ENCODE assay signal across 10 mouse cellular contexts in genomic region chr2:170468009-170468408, GRCm38 (mm10). TPM values are rescaled to one million over a fixed set of nuclear protein-coding genes. Genes with fewer than 3 reads are reported as not detected.
DNase-seq lines count a peak whose midpoint lies in the region; TF ChIP-seq lines count a peak whose summit lies in the region.
"Had no signal": no experiment of that assay in that cellular context is flagged by ENCODE, and none has a peak within 500 bp of the region (broad histone marks: within the 10 kb centered on the region; RNA-seq: fewer than 3 reads in every experiment).

No protein-coding gene starts in this region.

- H3K4me1 ChIP-seq in cerebellum, adult 2 months (ENCODE audit: control insufficient read depth, insufficient read depth, low read length), result no peaks in the 10 kb centered on the region

- TF ChIP-seq POLR2A in cerebellum, adult 2 months (IDR thresholded peaks at IDR 0.05; ENCODE audit: borderline replicate concordance, insufficient read depth, low read length), result no peak

- 0 out of 2 replicates have a peak, but pooled peaks have one; percentile 4 for TF ChIP-seq CTCF in cerebellum, adult 2 months (IDR thresholded peaks at IDR 0.05; ENCODE audit: borderline replicate concordance, insufficient read depth, low read depth, low read length)

- no peak overlapping the region for H3K4me3 ChIP-seq in cerebellum, adult 2 months (replicated peaks; ENCODE audit: insufficient read depth, low read depth, low read length)
- H3K4me3 ChIP-seq: heart, embryonic 12.5 days; neural tube, embryonic 13.5 days had no signal

- H3K27me3 ChIP-seq in cerebellum, adult 2 months (ENCODE audit: control insufficient read depth, insufficient read depth, low read length), result no peaks in the 10 kb centered on the region

- H3K27ac ChIP-seq in cerebellum, adult 2 months (ENCODE audit: insufficient read depth, low read length), result no peak overlapping the region
- H3K27ac ChIP-seq: neural tube, embryonic 13.5 days had no signal

- no peak for DNase-seq in cerebellum, adult 2 months
- DNase-seq in cerebellum, postnatal 36 days, result no peak
- DNase-seq in layer of hippocampus, postnatal 10 days (ENCODE audit: low spot score in 2 of 2), result peak; percentile 46 to 54
- no peak for DNase-seq in layer of hippocampus, adult 9-11 months
- DNase-seq in B cell, adult 2 months, result peak; percentile 25 to 31
- DNase-seq in kidney, postnatal 4 days, result peak; percentile 61 to 70
- no peak for DNase-seq in Muller cell, postnatal 12 days (ENCODE audit: inconsistent ontology term)
- no peak for DNase-seq in yolk sac, embryonic 10.5 days (ENCODE audit: low spot score)

RNA-seq across cellular contexts. Expression of gene Pfdn4, which starts 28.2 kb away (rescaled TPM):
- 31.8 and 32.3 TPM in 2 replicates for polyA plus RNA-seq in cerebellum, adult 2 months (2012; rRNA removed)
- 10 to 100 TPM; 39.7 to 43.2 TPM for total RNA-seq in layer of hippocampus, postnatal 10 days (2021)

RNA-seq across cellular contexts. Expression of gene Cyp24a1, which starts 28.9 kb away (rescaled TPM):
- 0.08 and 0.14 TPM in 2 replicates for polyA plus RNA-seq in cerebellum, adult 2 months (2012; rRNA removed)
- total RNA-seq in layer of hippocampus, postnatal 10 days (2021), result not detected
- polyA plus RNA-seq: heart, embryonic 12.5 days; neural tube, embryonic 13.5 days had no signal

RNA-seq across cellular contexts. Expression of gene Bcas1, which starts 40.4 kb away (rescaled TPM):
- polyA plus RNA-seq in cerebellum, adult 2 months (2012; rRNA removed), result 206 and 282 TPM in 2 replicates
- 10 to 100 TPM; 54.6 to 67.1 TPM for total RNA-seq in layer of hippocampus, postnatal 10 days (2021)

Comparison
In these comparisons a context has a peak if more than half of its experiments do, and no peak if none do; other contexts are left out.
1. DNase-seq: peak in layer of hippocampus, postnatal 10 days (2 of 2), B cell, adult 2 months (2 of 2) and kidney, postnatal 4 days (2 of 2); none in cerebellum, adult 2 months (0 of 2), cerebellum, postnatal 36 days (0 of 2), layer of hippocampus, adult 9-11 months (single experiment), Muller cell, postnatal 12 days (single experiment) and yolk sac, embryonic 10.5 days (single experiment).